Mouse (Mus musculus): ENCODE results near the gene Fgg. TPM values are rescaled to one million over a fixed set of nuclear protein-coding genes. Genes with fewer than 3 reads are reported as not detected.

Gene Fgg
- polyA plus RNA-seq, 1 experiment = not detected

GRCm38 (mm10) chr3:82999995-83000394 lies 7.5 kb upstream of the Fgg start:
- no peaks in the 10 kb centered on the region for H3K4me1 ChIP-seq (ENCODE audit: control insufficient read depth, insufficient read depth, low read length)
- no peak overlapping the region for H3K27ac ChIP-seq (ENCODE audit: insufficient read depth, low read length)
- TF ChIP-seq POLR2A (IDR thresholded peaks at IDR 0.05; ENCODE audit: extremely low read depth, insufficient read depth, low read length) = no peak
- TF ChIP-seq CTCF (IDR thresholded peaks at IDR 0.05; ENCODE audit: extremely low read depth, insufficient read depth, low read length) = no peak
- H3K4me3 ChIP-seq (ENCODE audit: insufficient read depth, low read length) = no peak overlapping the region

GRCm38 (mm10) chr3:83002191-83002590 lies 5.3 kb upstream of the Fgg start:
- H3K4me3 ChIP-seq (ENCODE audit: insufficient read depth, low read length) = no peak overlapping the region
- TF ChIP-seq CTCF (IDR thresholded peaks at IDR 0.05; ENCODE audit: extremely low read depth, insufficient read depth, low read length) (peak; percentile 67), POLR2A (IDR thresholded peaks at IDR 0.05; ENCODE audit: extremely low read depth, insufficient read depth, low read length) (no peak)
- H3K4me1 ChIP-seq (ENCODE audit: control insufficient read depth, insufficient read depth, low read length) = no peaks in the 10 kb centered on the region
- H3K27ac ChIP-seq (ENCODE audit: insufficient read depth, low read length) = no peak overlapping the region

- TF ChIP-seq CTCF (IDR thresholded peaks at IDR 0.05; ENCODE audit: extremely low read depth, insufficient read depth, low read length) = no peak
- TF ChIP-seq POLR2A (IDR thresholded peaks at IDR 0.05; ENCODE audit: extremely low read depth, insufficient read depth, low read length) = no peak
- no peaks in the 10 kb centered on the region for H3K4me1 ChIP-seq (ENCODE audit: control insufficient read depth, insufficient read depth, low read length)
- no peak overlapping the region for H3K4me3 ChIP-seq (ENCODE audit: insufficient read depth, low read length)
- H3K27ac ChIP-seq (ENCODE audit: insufficient read depth, low read length) = no peak overlapping the region
Observed at GRCm38 (mm10) chr3:83003068-83003467, 4.5 kb upstream of the Fgg start.

- Histone ChIP-seq H3K27ac (ENCODE audit: insufficient read depth, low read length) (no peak overlapping the region), H3K4me3 (ENCODE audit: insufficient read depth, low read length) (no peak overlapping the region), H3K4me1 (ENCODE audit: control insufficient read depth, insufficient read depth, low read length) (no peaks in the 10 kb centered on the region)
- TF ChIP-seq CTCF (IDR thresholded peaks at IDR 0.05; ENCODE audit: extremely low read depth, insufficient read depth, low read length) (no peak), POLR2A (IDR thresholded peaks at IDR 0.05; ENCODE audit: extremely low read depth, insufficient read depth, low read length) (no peak)
Observed at GRCm38 (mm10) chr3:83004801-83005200, 2.7 kb upstream of the Fgg start.

- H3K4me3 ChIP-seq (ENCODE audit: insufficient read depth, low read length) = no peak overlapping the region
- TF ChIP-seq POLR2A (IDR thresholded peaks at IDR 0.05; ENCODE audit: extremely low read depth, insufficient read depth, low read length) (no peak), CTCF (IDR thresholded peaks at IDR 0.05; ENCODE audit: extremely low read depth, insufficient read depth, low read length) (no peak)
- H3K4me1 ChIP-seq (ENCODE audit: control insufficient read depth, insufficient read depth, low read length) = no peaks in the 10 kb centered on the region
- no peak overlapping the region for H3K27ac ChIP-seq (ENCODE audit: insufficient read depth, low read length)
Observed at GRCm38 (mm10) chr3:83010291-83010690, 2.8 kb downstream of the Fgg start.

- TF ChIP-seq POLR2A (IDR thresholded peaks at IDR 0.05; ENCODE audit: extremely low read depth, insufficient read depth, low read length) = no peak
- TF ChIP-seq CTCF (IDR thresholded peaks at IDR 0.05; ENCODE audit: extremely low read depth, insufficient read depth, low read length) = no peak
- no peak overlapping the region for H3K27ac ChIP-seq (ENCODE audit: insufficient read depth, low read length)
Observed at GRCm38 (mm10) chr3:83011136-83011535, 3.6 kb downstream of the Fgg start.

GRCm38 (mm10) chr3:83011565-83011964 lies 4.0 kb downstream of the Fgg start:
- no peak overlapping the region for H3K27ac ChIP-seq (ENCODE audit: insufficient read depth, low read length)
- H3K4me1 ChIP-seq (ENCODE audit: control insufficient read depth, insufficient read depth, low read length) = no peaks in the 10 kb centered on the region
- no peak overlapping the region for H3K4me3 ChIP-seq (ENCODE audit: insufficient read depth, low read length)
- TF ChIP-seq CTCF (IDR thresholded peaks at IDR 0.05; ENCODE audit: extremely low read depth, insufficient read depth, low read length) (no peak), POLR2A (IDR thresholded peaks at IDR 0.05; ENCODE audit: extremely low read depth, insufficient read depth, low read length) (no peak)

More at GRCm38 (mm10) chr3:83011136-83011535, 3.6 kb downstream of the Fgg start:
- Histone ChIP-seq H3K4me1 (ENCODE audit: control insufficient read depth, insufficient read depth, low read length) (no peaks in the 10 kb centered on the region), H3K4me3 (ENCODE audit: insufficient read depth, low read length) (no peak overlapping the region)

DNA sequence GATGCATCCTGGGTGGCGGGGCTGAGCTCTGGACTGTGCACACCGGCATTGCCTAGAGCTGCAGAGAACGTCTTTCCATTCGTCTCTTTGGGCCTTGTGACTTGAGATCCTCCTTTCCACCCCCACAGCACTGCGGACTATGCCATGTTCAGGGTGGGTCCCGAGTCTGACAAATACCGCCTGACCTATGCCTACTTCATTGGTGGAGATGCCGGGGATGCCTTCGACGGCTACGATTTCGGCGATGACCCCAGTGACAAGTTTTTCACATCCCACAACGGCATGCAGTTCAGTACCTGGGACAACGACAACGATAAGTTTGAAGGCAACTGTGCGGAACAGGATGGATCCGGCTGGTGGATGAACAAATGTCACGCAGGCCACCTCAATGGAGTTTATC lies 5.1 kb downstream of the Fgg start:
- TF ChIP-seq POLR2A (IDR thresholded peaks at IDR 0.05; ENCODE audit: extremely low read depth, insufficient read depth, low read length) = no peak
- no peak for TF ChIP-seq CTCF (IDR thresholded peaks at IDR 0.05; ENCODE audit: extremely low read depth, insufficient read depth, low read length)
- H3K4me1 ChIP-seq (ENCODE audit: control insufficient read depth, insufficient read depth, low read length) = no peaks in the 10 kb centered on the region
- H3K27ac ChIP-seq (ENCODE audit: insufficient read depth, low read length) = no peak overlapping the region
- no peak overlapping the region for H3K4me3 ChIP-seq (ENCODE audit: insufficient read depth, low read length)

DNA sequence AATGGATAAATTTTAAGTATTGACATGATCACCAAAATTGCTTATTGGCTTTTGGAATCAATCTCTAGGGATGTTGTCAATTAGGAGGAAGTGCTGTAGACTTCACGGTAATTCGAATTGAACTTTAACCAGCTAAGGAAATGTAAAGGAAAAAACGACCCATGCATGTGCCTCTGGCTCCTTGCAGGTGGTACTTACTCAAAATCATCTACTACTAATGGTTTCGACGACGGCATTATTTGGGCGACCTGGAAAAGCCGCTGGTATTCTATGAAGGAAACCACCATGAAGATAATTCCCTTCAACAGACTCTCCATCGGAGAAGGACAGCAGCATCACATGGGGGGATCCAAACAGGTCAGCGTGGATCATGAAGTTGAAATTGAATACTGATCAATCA lies 6.4 kb downstream of the Fgg start:
- Histone ChIP-seq H3K4me1 (ENCODE audit: control insufficient read depth, insufficient read depth, low read length) (no peaks in the 10 kb centered on the region), H3K27ac (ENCODE audit: insufficient read depth, low read length) (no peak overlapping the region), H3K4me3 (ENCODE audit: insufficient read depth, low read length) (no peak overlapping the region)
- TF ChIP-seq CTCF (IDR thresholded peaks at IDR 0.05; ENCODE audit: extremely low read depth, insufficient read depth, low read length) (no peak), POLR2A (IDR thresholded peaks at IDR 0.05; ENCODE audit: extremely low read depth, insufficient read depth, low read length) (no peak)

GRCm38 (mm10) chr3:83016236-83016635 lies 8.7 kb downstream of the Fgg start:
- Histone ChIP-seq H3K27ac (ENCODE audit: insufficient read depth, low read length) (no peak overlapping the region), H3K4me3 (ENCODE audit: insufficient read depth, low read length) (no peak overlapping the region), H3K4me1 (ENCODE audit: control insufficient read depth, insufficient read depth, low read length) (no peaks in the 10 kb centered on the region)
- no peak for TF ChIP-seq CTCF (IDR thresholded peaks at IDR 0.05; ENCODE audit: extremely low read depth, insufficient read depth, low read length)
- no peak for TF ChIP-seq POLR2A (IDR thresholded peaks at IDR 0.05; ENCODE audit: extremely low read depth, insufficient read depth, low read length)

Measured in cortical plate, adult 2 months (tissue).